Mouse (Mus musculus) thymus, postnatal 10 days (tissue): Measurements from ENCODE around the gene Dock9.
"Not testable (repeated sequence)": the region's sequence is repeated elsewhere in the genome, so short reads cannot be mapped to it uniquely, and the experiment has no call there.

Source experiments
- DNase-seq, 2 experiments: peaks; one replicate each; pipeline ENCODE4 v3.0.0; 2021; ENCODE audit warnings: low spot score in 2 of 2

Gene Dock9

GRCm38 (mm10) chr14:121737277-121737676, 60.4 kb downstream of the Dock9 start:
- no peak for DNase-seq

GRCm38 (mm10) chr14:121735678-121736077, 62.0 kb downstream of the Dock9 start:
- peak in 1 of 2 experiments; percentile 26 for DNase-seq

GRCm38 (mm10) chr14:121734217-121734616, 63.4 kb downstream of the Dock9 start:
- no peak for DNase-seq

- DNase-seq = no peak
Measured at GRCm38 (mm10) chr14:121733694-121734093, 63.9 kb downstream of the Dock9 start.

GRCm38 (mm10) chr14:121732196-121732595, 65.4 kb downstream of the Dock9 start:
- DNase-seq = no peak

- DNase-seq = peak; percentile 51 to 62
Measured at GRCm38 (mm10) chr14:121731688-121732168, 65.9 kb downstream of the Dock9 start.

- DNase-seq = peak in 1 of 2 experiments; percentile 7
Measured at GRCm38 (mm10) chr14:121730966-121731365, 66.7 kb downstream of the Dock9 start.

GRCm38 (mm10) chr14:121727996-121728395, 69.6 kb downstream of the Dock9 start:
- no peak for DNase-seq

- DNase-seq = no peak
Measured at GRCm38 (mm10) chr14:121724501-121724900, 73.1 kb downstream of the Dock9 start.

- no peak for DNase-seq
Measured at GRCm38 (mm10) chr14:121722774-121723173, 74.9 kb downstream of the Dock9 start.

GRCm38 (mm10) chr14:121721431-121721830, 76.2 kb downstream of the Dock9 start:
- DNase-seq = no peak

GRCm38 (mm10) chr14:121719638-121720601, 77.7 kb downstream of the Dock9 start:
- DNase-seq = no peak

GRCm38 (mm10) chr14:121714799-121715198, 82.8 kb downstream of the Dock9 start:
- DNase-seq = not testable (repeated sequence)

GRCm38 (mm10) chr14:121714268-121714667, 83.4 kb downstream of the Dock9 start:
- no peak for DNase-seq

- no peak for DNase-seq
Measured at GRCm38 (mm10) chr14:121713830-121714197, 83.8 kb downstream of the Dock9 start.

- DNase-seq = no peak
Measured at GRCm38 (mm10) chr14:121713166-121713829, 84.3 kb downstream of the Dock9 start.

- no peak for DNase-seq
Measured at GRCm38 (mm10) chr14:121711089-121711826, 86.4 kb downstream of the Dock9 start.

GRCm38 (mm10) chr14:121710130-121710529, 87.5 kb downstream of the Dock9 start:
- no peak for DNase-seq

GRCm38 (mm10) chr14:121708244-121708643, 89.4 kb downstream of the Dock9 start:
- DNase-seq = no peak

- no peak for DNase-seq
Measured at GRCm38 (mm10) chr14:121706482-121706901, 91.1 kb downstream of the Dock9 start.

GRCm38 (mm10) chr14:121705644-121706043, 92.0 kb downstream of the Dock9 start:
- DNase-seq = no peak

- DNase-seq = no peak
Measured at GRCm38 (mm10) chr14:121702534-121702933, 95.1 kb downstream of the Dock9 start.
